Mouse (Mus musculus) adrenal gland, postnatal 14 days (tissue): ENCODE data around the gene Cga. TPM values are rescaled to one million over a fixed set of nuclear protein-coding genes. Genes with fewer than 3 reads are reported as not detected.

ENCODE experiments used
- DNase-seq: peaks from one replicate; pipeline ENCODE4 v3.0.0; 2021; ENCODE audit warnings: mixed read lengths
- long read RNA-seq, 2 experiments: library from polyadenylated mRNA; stranded (forward); transcript quantifications; one replicate each; pipeline ENCODE4 v2.0.0; 2021
- total RNA-seq: library from RNA; stranded (reverse); gene quantifications from 2 replicates; pipeline ENCODE4 v1.2.3, GENCODE M21; 2021

Gene Cga
- not detected in 2 replicates for total RNA-seq
- long read RNA-seq, experiment 1, result 0 reads
- long read RNA-seq, experiment 2, result 0 reads

DNA sequence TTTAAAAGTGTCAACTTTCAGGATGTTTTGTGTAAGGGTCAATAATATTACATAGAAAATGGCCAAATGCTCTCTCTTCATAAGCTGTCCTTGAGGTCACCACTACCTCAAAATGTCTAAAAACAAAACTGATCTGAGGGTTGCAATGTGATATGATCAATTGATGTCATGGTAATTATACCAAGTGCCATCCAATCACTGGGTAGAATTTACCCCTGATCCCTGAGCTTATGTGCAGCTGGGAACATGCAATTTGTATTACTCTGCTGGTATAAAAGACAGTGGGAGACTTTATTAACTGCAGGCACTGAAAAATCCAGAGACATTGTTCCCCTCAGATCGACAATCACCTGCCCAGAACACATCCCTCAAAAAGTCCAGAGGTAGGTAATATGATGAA lies at the start of gene Cga:
TSS of gene Cga (plus strand) at position 301 of the 400 bp plus-strand sequence.
- DNase-seq, result no peak

DNA sequence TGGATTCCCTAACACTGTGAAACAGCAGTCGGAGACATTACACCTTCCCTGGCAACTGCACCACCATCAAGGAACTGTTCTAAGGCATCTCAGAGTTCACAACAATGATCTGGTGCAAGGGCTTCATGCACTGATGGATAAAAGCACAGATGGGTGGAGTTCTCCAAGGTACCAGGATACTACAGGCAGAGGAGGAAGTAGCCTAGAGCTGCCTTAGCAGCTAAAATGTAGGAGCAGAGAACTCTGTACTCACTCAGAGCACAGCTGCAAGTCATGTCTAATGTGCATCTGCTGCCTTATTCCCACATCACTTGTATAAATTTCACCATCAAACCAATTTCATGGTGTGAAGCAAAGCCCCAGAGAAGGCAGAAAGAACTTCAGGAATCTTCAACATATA lies 49.7 kb upstream of the Cga start:
- no peak for DNase-seq

DNA sequence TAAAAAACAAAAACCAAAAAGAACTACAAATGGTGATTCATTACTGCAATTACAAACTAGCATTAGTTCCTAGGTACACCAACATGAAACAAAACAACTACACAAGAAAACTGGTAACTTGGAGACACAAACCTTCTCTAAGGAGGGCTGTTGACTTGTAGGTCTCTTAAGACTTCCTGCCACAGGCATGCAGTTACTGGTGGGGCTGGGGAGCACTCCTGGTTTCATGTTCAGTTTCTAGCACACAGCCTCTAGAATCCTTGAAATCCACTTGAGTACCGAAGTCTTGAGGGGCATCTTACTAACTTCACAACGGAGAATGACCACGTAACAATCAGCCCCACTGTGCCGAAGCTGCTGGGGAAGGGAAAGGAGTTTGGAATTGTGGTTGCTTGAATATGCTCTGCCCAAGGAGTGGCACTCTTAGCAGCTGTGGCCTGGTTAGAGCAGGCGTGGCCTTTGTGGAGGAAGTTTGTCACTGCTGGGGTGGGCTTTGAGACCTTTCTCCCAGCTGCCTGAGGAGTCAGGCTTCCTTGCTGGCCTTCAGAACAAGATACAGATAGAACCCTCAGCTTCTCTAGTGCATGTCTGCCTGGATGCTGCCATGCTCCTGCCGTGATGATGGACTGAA lies 45.8 kb upstream of the Cga start:
- no peak for DNase-seq

DNA sequence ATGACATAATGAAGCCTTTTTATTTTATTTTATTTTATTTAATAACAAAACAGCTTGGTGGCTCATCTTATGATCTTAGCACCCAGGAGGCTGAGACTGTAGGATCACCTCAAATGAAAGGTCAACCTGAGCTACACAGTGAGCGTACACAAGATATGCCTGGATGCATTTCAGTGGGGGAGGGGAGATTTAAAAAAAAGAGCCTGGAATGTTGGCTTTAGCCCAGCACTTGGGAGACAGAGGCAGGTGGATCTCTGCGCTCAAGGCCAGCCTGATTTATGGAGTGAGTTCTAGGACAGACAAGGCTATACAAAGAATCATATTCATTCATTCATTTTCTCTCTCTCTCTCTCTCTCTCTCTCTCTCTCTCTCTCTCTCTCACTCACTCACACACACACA lies 43.4 kb upstream of the Cga start:
- no peak for DNase-seq

DNA sequence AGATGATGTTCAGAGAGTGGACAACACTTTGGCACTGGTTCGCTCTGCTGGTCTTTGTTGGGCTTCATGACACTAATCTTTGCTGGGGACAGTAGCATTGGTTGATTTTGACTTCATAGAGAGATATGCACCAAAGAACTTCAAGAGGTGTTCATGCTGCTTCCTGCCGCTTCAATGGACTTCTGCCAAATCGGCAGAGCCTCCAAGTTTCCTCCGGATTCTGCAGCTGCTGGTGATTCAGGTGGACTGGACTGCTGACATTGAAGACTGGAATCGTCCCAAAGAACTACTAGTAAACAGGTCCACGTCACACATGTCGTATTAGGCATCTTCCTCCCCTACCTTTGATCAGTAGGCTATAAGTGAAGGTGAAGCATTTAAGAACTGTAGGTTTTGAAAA lies 41.5 kb upstream of the Cga start:
- DNase-seq, result no peak

DNA sequence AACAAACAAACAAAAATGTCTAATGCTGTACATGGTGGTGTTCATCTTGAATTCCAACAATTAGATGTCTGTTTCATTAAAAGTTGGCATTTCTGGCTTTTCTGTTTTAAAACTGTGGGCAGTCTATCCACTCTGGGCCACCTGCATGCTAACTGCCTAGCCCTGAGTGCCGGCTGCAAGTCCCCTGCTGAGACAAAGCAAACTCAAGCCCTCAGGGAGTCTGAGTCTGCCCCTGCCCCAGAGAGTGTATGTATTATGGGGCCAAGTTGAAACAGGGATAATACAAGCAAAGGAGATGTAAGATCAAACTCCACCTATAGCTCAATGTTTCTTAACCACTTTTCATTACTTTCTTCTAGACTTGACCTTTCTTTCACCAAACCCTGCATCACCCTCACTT lies 37.6 kb upstream of the Cga start:
- DNase-seq, result no peak

DNA sequence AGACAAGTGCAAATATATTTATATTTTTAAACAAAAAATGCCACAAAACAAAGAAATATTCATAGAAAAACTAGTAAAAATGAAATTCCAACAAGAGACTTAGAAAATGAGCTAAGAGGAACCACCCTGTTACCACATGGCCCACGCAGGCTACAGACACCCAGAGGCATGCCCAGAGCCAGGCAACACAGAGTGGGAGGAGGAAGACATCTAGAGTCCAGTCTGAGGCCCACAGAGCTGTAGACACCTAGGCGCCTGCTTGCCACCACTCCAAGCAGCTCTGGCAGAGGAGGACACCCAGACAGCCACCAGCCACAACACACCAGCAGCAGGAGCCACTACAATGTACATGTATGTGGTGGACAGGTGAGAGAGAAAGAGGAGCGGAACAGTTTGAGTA lies 34.7 kb upstream of the Cga start:
- no peak for DNase-seq

DNA sequence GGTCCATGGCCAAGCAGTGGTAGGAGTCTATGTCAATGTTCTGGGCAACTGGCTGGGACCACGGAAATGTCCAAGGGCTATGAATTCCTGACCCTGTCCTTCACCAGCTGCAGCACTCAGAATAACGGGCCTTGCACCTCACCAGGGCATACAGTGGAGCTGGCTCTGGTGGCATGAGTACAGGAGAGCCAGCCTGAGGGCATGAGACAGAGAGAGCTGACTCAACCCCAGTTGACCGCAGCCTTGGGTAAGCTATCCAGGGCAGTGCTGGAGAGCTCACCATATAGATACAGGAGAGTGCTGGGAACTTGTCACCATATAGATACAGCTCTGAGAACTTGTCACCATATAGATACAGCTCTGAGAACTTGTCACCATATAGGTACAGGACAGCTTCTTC lies 34.2 kb upstream of the Cga start:
- DNase-seq, result peak; percentile 27

DNA sequence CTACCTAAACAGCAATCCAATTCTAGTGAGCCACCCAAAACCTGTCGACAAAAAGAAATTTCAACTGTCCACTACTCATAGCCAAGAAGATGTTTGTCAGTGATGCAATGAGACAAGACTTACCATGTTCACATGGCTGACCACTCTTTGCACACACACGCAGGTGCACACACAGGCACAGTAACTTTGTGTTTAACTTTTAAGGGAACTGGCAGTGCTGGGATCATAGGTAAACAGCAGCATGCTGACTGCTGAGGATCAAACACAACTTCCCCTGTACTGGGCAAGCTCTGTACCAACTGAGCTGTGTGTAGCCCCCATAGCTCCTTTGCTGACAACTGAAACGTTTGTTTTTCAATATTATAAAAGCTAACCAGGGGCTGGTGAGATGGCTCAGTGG lies 32.1 kb upstream of the Cga start:
- DNase-seq, result no peak

DNA sequence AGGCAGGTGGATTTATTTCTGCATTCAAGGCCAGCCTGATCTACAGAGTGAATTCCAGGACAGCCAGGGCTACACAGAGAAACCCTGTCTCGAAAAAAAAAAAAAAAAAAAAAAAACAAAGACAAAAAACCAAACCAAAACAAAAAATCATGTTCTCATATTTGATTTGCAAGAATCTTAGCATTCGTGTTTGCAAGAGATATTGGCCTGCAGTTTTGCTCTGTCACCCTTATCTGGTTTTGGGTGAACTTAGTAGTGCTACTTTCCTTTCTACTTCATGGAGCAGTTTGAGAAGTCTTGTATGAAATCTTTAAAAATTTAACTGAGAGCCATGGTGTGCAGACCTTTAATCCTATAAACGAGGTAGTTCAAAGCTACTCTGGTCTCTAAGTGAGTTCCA lies 23.8 kb upstream of the Cga start:
- DNase-seq, result no peak

DNA sequence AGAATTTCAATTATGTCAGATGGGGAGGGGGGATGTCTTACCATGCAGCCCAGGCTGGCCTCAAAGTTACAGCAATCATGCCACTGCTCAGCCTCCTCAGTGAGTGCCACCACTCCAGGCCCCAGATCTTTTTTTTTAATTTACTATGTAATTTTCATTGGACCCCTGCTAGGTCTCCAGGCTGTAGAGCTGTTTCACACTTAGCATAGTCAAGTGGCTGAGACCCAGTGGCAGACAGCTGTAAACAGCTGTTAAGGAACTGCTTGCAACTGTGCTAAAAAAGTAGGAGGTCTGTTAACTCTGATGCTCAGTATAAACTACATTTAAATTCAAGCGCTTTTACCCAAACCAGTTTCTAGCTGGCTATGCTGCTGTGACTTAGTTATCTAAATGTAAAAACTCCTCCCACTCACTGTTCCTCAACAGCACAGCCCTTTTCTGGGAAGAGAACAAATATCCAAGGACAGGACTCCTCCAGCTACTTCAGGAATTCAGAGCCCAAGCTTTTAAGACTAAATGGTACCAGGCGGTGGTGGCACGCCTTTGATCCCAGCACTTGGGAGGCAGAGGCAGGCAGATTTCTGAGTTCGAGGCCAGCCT lies 20.6 kb upstream of the Cga start:
- no peak for DNase-seq

DNA sequence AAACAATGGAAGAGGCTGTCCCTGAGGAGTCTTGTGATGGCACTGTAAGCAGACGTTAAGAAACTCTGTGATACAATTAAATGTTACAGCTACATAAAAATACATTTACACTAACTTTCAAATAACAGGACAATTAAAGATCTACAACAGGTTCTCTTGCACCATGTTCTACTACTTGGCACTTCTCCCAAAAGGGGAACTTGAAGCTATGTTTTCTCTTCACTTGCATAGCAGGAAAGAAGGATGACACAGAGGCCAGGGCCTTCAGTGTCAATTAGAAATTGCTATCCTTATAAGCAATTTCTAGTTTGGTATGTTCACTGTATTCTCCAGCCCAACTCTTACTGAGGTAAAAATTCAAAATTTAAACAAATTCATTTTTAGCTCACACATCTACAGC lies 19.3 kb upstream of the Cga start:
- no peak for DNase-seq

DNA sequence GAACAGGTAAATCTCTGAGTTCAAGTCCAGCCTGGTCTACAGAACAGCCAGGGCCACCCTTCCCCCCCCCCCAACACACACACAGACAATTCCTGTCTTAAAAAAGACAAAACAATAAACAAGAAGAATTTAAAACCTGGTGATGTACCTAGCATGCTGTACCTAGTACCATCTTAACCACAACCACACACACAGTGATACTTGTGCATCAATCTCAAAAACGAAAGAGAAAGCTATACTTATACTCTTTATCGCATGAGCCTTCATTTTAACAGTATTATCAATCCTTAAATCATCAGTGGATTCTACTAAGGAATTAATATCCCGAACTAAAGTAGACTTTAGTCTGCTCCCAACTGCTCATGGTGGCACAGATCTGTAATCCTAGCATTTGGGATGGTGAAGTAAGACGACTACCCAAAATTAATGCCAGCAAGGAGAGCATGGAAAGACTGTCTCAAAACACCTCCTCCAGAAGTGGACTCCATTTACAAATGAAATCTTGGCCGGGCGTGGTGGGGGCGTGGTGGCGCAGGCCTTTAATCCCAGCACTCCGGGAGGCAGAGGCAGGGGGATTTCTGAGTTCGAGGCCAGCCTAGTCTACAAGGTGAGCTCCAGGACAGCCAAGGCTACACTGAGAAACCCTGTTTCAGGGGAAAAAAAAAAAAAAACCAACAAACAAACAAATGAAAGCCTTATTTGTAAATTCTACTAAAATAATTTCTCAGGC lies 12.5 kb upstream of the Cga start:
- DNase-seq, result no peak

DNA sequence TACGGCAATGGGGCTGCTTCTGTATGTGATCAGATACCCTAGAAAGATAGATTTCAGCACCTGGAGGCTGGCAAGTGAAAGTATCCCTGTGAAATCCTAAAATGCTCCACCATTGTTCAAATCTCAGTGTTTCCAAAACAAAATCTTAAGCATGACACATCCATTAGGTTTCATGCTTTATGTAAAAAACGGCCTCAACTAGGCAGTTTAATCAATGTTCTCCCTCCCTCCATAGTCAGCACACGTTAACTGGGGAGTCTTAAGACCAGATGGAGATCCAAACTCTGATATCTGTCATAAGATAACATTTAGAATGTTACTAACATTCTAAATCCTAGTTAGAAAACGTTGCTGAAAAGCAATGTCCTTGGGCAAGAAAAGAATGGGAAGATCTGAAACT lies 11.7 kb upstream of the Cga start:
- DNase-seq, result no peak

DNA sequence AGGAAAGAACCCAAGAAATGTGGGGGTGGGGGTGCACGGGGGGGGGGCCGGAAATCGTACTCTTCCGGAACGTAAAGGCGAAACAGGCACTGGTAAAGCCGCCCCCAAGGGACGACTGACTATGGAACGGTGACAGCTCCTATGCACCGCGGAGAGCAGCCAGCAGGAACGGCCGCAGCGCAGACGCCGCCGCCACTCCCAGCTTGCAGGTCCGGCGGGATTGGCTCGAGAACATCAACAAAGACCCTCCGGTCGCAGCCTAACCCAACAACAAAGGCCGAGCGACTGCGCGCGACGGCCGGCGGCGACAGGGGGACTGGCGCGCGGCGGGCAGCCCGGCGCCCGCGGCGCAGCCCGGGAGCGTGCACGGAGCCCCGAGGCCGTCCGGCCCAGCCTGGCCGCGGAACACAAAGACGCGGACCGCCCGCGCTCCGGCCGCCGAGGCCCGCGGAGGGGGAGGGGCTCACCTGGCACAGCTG lies 11.2 kb upstream of the Cga start:
- DNase-seq, result peak; percentile 68

DNA sequence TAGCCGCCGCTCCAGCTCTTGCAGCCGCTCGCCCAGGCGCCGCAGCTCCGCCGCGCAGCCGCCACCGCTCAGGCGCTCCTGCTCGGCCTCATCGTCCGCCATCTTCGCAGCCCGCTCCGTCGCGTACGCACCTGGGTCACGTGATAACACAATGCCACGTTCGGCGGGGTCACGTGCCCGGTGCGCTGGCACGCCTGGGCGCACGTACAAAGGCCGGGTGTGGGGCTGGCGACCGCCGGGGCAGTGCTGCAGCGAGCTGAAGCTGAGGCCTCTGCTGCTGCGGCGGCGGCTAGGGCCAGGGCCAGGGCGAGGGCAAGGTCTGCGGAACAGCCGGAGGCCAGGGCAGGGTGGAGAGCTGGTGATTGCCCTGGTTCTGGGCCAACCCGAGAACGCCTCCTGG lies 10.8 kb upstream of the Cga start, which contains the start of gene Zfp292:
TSS of gene Zfp292 (minus strand) at position 143 of the 400 bp plus-strand sequence.
- DNase-seq, result peak; percentile 97

DNA sequence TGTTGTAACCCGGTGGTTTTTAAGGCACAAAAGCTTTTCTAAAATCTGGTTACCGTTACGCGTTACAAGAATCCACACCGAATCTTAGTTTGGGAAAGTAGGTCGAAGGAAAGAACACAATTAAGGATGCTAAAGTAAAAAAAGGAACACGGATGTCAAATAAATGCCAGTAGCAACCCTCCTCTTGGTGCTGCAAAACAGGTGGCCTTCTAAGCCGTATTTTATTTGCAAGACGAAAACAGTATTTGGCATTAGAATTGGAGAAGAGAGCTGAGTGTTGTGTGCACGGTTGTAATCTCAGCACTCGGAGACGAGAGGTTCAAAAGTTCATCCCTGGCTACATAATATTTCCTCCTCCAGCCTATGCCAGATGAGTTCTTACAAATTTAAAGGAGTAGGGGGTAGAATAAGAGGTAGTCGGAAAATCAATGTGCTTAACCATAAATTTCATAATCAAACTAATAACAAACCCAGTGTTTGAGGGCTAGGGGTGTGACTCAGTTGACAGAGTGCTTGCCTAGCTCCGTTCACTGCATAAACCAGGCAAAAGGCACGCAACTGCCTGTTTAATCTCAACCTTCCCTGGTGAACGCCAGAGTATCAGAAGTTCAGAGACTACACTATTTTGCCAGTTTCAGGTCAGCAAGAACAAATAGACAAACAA lies 10.1 kb upstream of the Cga start:
- no peak for DNase-seq

DNA sequence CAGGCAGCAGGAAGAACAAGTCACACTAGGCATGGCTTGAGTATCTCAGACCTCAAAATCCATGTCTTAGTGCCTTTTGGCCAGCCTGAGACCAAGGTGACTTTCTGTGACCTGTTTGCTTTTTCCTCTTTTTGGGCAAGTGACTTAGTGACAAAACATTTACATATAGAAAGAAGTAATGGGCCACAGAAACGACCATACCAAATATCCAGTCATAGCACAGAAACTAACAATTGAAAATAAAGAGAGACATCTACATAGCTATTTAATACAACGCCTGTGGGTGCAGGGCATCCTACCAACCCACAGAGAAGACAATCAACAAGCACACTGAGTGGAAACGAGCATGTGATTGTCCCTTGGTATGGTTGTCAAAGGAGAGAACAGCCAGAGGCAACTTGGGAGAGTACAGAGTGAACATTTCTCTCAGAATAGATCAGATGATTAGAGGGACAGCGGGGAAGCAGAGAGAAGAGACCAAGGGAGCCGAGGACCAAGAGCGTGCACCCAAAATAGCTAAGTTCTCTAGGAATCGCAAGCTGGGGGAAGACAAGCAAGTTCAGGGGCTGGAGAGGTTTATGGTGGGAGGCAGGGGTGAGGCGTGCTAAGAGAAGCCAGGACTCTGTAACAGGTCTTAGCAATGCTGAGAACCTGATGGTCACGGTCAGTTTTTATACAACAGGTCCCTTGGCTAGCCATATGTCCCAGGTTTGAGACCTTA lies 7.8 kb upstream of the Cga start:
- no peak for DNase-seq

DNA sequence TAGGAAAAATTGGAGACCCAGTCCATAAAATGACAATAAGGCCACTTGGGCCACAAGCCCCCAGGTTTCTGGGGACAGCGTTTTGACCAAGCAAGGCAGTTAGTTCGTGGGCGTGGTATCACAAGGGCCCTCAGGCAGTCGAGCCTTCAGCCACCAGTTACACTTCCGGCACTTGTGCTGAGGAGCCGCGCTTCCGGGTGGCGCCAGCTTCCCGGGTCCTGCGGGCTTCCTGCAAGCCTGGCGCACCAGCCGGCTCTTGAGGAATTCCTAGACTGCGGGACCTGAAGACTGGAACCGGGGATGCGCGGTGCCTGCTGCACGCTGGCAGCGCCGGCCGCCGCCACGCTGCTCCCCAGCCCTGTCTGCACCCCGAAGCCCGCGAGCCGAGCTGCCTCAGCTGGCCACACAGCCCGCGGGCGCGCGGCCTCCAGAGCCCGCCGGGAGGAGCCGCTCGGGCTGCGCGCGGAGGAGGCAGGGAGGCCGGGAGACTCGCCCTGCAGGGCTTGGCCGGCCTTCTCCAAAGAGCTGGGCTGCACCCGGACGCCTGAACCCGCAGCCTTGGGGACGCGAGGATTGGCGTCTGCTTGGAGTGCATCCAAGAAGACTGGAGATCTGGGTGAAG lies 7.0 kb upstream of the Cga start:
- DNase-seq, result peak; percentile 89

DNA sequence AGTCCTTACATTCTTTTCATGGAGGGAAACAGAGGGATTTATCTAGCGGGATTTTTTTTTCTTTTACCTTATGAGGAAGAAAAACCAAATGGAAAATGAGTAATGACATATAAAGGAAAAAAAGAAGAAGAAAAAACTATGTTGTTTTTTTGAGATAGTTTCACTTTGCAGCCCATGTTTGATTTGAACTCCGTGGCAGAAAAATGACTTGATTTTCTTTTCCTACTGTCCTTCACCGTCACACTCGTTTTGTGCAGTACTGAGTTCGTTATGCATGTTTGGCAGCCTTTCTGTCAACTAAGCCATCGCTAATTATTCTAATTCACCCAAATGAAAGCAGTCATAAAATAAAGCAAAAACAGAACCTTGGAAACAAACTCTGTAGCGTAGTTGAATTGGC lies 6.3 kb upstream of the Cga start:
- DNase-seq, result no peak

DNA sequence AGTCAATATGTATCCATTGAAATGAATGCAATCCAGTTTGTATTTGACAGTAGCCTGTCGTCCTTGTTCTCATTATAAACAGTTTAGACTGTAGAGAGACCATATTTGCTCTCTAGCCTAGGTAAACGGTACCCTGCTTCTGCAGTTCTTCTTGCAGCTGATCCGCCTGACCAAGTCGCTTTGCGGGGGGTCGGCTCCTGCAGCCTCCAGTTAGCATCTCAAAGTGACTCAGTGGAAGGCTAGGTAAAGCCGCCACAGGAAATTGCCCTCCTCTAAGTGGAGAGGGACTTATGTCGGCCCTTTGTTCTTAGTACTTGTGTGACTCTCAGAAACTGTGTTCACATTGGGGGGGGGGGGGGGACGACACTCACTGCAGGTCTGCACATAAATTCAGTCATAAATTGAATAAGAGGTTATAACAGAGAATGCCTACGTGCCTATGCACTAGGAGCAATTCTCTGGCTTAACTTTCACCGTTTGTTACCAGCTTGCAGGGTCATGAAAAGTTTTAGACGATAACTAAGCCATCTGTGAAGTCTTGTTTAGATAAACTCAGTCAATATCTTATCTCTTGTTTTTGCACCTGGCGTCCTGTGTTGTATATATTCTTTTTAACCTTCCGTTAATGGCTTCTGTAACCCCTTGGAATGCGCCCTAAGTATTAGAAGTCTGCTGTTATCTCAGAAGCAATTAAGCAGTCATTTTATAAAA lies 4.3 kb upstream of the Cga start:
- DNase-seq, result no peak
